Mouse (Mus musculus): ENCODE results near the gene 1110051M20Rik. TPM values are rescaled to one million over a fixed set of nuclear protein-coding genes. Genes with fewer than 3 reads are reported as not detected.

Gene 1110051M20Rik
- polyA plus RNA-seq, 1 experiment: 27.0 TPM

DNA sequence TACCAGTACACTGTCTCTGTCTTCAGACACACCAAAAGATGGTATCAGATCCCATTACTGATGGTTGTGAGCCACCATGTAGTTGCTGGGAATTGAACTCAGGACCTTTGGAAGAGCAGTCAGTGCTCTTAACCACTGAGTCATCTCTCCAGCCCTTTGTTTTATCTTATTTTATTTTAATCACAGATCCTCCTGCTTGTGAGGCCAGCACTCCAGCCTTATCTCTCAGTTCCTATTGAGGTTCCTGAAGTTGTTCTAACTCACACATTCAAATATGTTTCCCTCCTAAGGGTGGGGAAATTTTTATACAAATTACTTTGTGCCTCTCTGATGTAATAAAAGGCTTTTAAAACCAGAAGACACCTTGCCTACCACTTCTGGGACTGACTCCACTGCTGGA lies 137.9 kb downstream of the 1110051M20Rik start:
- peaks cover 5% of the 10 kb centered on the region; the same call in 1 of the 2 replicates for H3K4me1 ChIP-seq (ENCODE audit: control insufficient read depth, insufficient read depth, low read length)
- no peak overlapping the region for H3K4me3 ChIP-seq (replicated peaks; ENCODE audit: extremely low read depth, low read depth, low read length)
- DNase-seq: no peak
- TF ChIP-seq CTCF (IDR thresholded peaks at IDR 0.05; ENCODE audit: insufficient read depth, low read length): no peak
- TF ChIP-seq POLR2A (IDR thresholded peaks at IDR 0.05; ENCODE audit: borderline replicate concordance, extremely low read depth, low read depth, low read length): no peak

- TF ChIP-seq POLR2A (IDR thresholded peaks at IDR 0.05; ENCODE audit: borderline replicate concordance, extremely low read depth, low read depth, low read length) (no peak), CTCF (IDR thresholded peaks at IDR 0.05; ENCODE audit: insufficient read depth, low read length) (no peak)
- peaks cover 5% of the 10 kb centered on the region; the same call in 1 of the 2 replicates for H3K4me1 ChIP-seq (ENCODE audit: control insufficient read depth, insufficient read depth, low read length)
- H3K4me3 ChIP-seq (replicated peaks; ENCODE audit: extremely low read depth, low read depth, low read length): no peak overlapping the region
- DNase-seq: no peak
- WGBS: 94% methylated on average over 9 of the region's 9 CpGs
Observed at GRCm38 (mm10) chr2:91305926-91306325, 138.6 kb downstream of the 1110051M20Rik start.

DNA sequence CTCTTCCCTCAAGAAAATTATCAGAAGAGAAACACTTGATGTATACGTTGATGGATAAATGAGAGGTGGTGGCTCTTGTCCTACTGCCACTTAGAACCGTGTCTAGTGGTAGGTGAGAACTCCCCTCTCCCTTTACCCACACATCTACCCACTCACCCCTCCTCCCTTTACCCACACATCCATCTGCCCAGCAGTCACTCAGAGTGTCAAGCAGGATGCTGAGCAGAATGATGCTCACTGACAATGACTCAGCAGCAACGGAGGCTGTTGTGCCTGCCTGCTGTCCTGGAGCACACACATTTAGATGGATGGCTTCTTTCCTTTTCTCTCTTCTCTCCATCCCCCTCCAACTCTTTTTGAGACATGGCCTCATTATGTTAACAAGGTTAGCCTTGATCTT lies 141.7 kb downstream of the 1110051M20Rik start:
- no peak overlapping the region for H3K4me3 ChIP-seq (replicated peaks; ENCODE audit: extremely low read depth, low read depth, low read length)
- DNase-seq: no peak
- TF ChIP-seq POLR2A (IDR thresholded peaks at IDR 0.05; ENCODE audit: borderline replicate concordance, extremely low read depth, low read depth, low read length): no peak
- no peak for TF ChIP-seq CTCF (IDR thresholded peaks at IDR 0.05; ENCODE audit: insufficient read depth, low read length)
- 57% methylated on average over 3 of the region's 3 CpGs for WGBS
- no peaks in the 10 kb centered on the region for H3K4me1 ChIP-seq (ENCODE audit: control insufficient read depth, insufficient read depth, low read length)

DNA sequence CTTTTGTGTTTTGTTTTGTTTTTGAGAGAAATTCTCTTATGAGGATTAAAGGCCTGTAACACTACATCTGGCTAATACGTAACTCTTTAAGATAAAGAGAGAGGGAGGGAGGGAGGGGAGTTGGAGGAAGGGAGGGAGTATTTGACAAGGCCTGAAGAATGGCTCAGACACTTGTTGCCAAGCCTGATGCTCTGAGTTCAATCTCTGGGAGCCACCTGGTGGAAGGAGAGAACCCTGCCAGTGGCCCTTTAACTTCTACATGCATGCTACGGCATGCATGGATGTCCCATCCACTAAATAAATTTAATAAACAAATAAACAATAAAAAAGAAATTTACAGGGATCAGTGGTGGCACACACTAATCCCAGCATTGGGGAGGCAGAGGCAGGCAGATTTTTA lies 142.7 kb downstream of the 1110051M20Rik start:
- 83% methylated on average over 2 of the region's 2 CpGs for WGBS
- no peak overlapping the region for H3K4me3 ChIP-seq (replicated peaks; ENCODE audit: extremely low read depth, low read depth, low read length)
- TF ChIP-seq CTCF (IDR thresholded peaks at IDR 0.05; ENCODE audit: insufficient read depth, low read length) (0 out of 2 replicates have a peak, but pooled peaks have one; percentile 8), POLR2A (IDR thresholded peaks at IDR 0.05; ENCODE audit: borderline replicate concordance, extremely low read depth, low read depth, low read length) (no peak)
- DNase-seq: no peak
- H3K4me1 ChIP-seq (ENCODE audit: control insufficient read depth, insufficient read depth, low read length): no peaks in the 10 kb centered on the region

DNA sequence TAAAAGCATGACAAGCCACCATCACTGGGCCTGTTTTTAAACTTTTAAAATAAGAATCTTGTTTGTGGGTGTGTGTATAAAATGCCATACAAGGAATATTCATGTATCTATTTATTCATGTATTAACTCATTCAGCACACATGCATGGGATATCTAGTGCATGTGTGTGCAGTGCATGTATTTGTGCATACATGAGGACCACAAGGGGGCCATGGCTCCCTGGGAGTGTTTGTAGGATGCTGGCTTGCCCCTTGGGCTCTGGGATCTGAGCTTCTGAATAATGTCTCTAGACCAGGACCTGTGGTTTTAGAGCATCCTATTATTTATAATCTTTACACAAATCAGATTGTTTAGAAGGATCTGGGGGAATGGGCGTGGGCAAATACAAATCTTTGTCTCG lies 143.7 kb downstream of the 1110051M20Rik start:
- WGBS: 91% methylated on average over 2 of the region's 2 CpGs
- no peaks in the 10 kb centered on the region for H3K4me1 ChIP-seq (ENCODE audit: control insufficient read depth, insufficient read depth, low read length)
- no peak overlapping the region for H3K4me3 ChIP-seq (replicated peaks; ENCODE audit: extremely low read depth, low read depth, low read length)
- no peak for TF ChIP-seq POLR2A (IDR thresholded peaks at IDR 0.05; ENCODE audit: borderline replicate concordance, extremely low read depth, low read depth, low read length)
- TF ChIP-seq CTCF (IDR thresholded peaks at IDR 0.05; ENCODE audit: insufficient read depth, low read length): peak; percentile 38; the same call in 1 of the 2 replicates
- no peak for DNase-seq

DNA sequence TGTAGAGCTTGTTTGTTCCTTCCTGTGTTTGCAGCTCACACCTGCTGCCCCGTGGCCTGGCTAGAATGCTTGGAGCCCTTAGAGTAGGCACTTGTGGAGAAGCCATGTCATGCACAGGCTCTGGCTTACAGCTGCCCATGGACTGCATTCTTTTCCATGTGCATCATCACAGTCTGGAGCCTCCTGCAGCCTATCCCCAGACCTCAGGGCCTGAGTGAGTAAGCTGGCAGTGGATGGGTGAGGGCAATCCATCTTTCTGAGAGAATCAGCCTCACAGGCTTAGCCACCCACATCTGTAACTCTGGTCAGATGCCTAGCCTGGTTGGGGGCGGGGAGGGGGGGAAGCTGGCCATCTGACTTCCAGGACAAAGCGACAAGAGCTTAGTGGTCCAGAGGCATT lies 145.3 kb downstream of the 1110051M20Rik start:
- Histone ChIP-seq H3K4me3 (replicated peaks; ENCODE audit: extremely low read depth, low read depth, low read length) (no peak overlapping the region), H3K4me1 (ENCODE audit: control insufficient read depth, insufficient read depth, low read length) (no peaks in the 10 kb centered on the region)
- WGBS: 65% methylated on average over 3 of the region's 3 CpGs
- DNase-seq: no peak
- TF ChIP-seq POLR2A (IDR thresholded peaks at IDR 0.05; ENCODE audit: borderline replicate concordance, extremely low read depth, low read depth, low read length) (no peak), CTCF (IDR thresholded peaks at IDR 0.05; ENCODE audit: insufficient read depth, low read length) (no peak)

GRCm38 (mm10) chr2:91295895-91296294 lies 148.6 kb downstream of the 1110051M20Rik start:
- TF ChIP-seq CTCF (IDR thresholded peaks at IDR 0.05; ENCODE audit: insufficient read depth, low read length): no peak
- no peak for TF ChIP-seq POLR2A (IDR thresholded peaks at IDR 0.05; ENCODE audit: borderline replicate concordance, extremely low read depth, low read depth, low read length)
- WGBS: 92% methylated on average over 5 of the region's 5 CpGs
- Histone ChIP-seq H3K4me1 (ENCODE audit: control insufficient read depth, insufficient read depth, low read length) (0 out of 2 replicates have a peak, but pooled peaks cover 2% of the 10 kb centered on the region), H3K4me3 (replicated peaks; ENCODE audit: extremely low read depth, low read depth, low read length) (no peak overlapping the region)
- DNase-seq: no peak

DNA sequence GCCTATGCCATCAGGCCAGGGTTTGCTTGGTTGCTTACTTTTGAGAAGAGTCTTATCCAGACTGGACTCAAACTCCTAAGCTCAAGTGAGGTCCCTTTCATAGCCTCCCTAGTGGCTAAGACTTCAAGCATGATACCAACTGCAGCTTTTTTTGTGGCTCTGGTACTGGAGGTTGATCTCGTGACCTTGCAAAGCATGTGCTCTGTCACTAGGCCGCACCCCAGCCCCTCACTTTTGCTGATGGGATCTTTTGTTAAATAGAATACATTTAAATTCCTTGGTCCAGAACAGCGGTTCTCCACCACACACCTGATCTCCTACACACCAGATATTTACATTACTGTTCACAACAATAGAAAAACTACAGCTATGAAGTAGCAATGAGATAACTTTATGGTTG lies 150.3 kb downstream of the 1110051M20Rik start:
- TF ChIP-seq POLR2A (IDR thresholded peaks at IDR 0.05; ENCODE audit: borderline replicate concordance, extremely low read depth, low read depth, low read length): no peak
- no peak for TF ChIP-seq CTCF (IDR thresholded peaks at IDR 0.05; ENCODE audit: insufficient read depth, low read length)
- Histone ChIP-seq H3K4me3 (replicated peaks; ENCODE audit: extremely low read depth, low read depth, low read length) (no peak overlapping the region), H3K4me1 (ENCODE audit: control insufficient read depth, insufficient read depth, low read length) (0 out of 2 replicates have a peak, but pooled peaks cover 2% of the 10 kb centered on the region)
- WGBS: 88% methylated on average over 3 of the region's 3 CpGs
- no peak for DNase-seq

DNA sequence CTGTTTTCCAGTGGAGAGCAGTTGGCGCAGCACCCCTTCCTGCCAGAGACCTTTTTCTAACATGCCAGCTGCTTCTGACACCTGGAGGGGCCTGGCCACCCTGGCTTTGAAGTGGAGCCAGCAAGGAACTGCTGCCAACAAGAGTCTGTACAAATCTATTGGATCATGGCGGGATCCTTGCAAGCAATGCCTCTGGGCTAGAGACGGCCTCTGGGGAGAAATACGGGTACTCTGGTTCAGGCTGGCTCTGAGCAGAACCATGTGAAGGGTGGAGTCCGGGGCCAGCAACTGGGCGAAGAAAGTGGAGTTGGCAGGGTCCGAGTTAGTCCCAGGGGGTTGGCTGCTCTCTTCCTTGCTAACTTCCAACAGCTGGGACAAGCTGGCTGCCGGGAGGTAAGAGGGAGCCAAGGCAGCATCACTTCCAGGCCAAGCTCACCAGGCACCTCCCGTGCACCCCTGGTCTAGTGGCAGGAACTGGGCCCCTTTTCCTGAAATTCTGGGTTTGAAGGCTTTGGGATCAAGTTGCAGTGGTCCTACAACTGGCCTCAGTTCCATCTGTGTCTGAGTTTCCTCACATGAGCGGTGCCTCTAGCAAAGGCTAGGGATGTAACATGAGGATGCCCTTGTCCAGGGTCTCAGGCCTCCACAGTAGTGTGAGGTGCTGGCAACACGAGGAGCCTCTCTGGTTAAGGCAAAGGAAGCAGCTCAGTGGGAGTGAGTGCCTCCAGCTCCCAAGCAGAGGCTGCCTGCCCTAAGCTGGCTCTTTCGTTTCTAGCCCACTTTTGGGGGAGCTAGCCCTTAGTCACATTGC lies 153.1 kb downstream of the 1110051M20Rik start:
- Histone ChIP-seq H3K4me1 (ENCODE audit: control insufficient read depth, insufficient read depth, low read length) (0 out of 2 replicates have a peak, but pooled peaks cover 2% of the 10 kb centered on the region), H3K4me3 (replicated peaks; ENCODE audit: extremely low read depth, low read depth, low read length) (no peak overlapping the region)
- DNase-seq: no peak
- 61% methylated on average over 12 of the region's 12 CpGs for WGBS
- TF ChIP-seq CTCF (IDR thresholded peaks at IDR 0.05; ENCODE audit: insufficient read depth, low read length): no peak
- no peak for TF ChIP-seq POLR2A (IDR thresholded peaks at IDR 0.05; ENCODE audit: borderline replicate concordance, extremely low read depth, low read depth, low read length)

DNA sequence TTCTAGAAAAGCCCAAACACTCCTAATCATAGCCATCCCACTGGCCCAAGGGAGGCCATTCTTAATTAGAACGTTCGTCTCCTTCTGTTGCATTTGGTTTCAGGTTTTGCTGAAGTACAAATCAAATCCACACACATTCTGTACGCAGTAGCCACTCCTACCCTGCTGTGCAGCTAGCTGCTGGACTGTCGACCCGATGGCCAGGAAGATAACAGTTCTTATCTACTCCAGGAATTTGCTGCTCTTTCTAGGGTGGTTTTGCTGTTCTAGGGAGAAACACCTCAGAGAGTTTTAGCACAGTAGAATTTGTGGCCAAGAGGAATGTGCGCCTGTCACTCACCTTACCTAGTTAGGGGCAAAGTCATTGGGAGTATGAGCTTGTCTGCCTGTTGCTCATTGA lies 156.9 kb downstream of the 1110051M20Rik start:
- WGBS: 60% methylated on average over 6 of the region's 6 CpGs
- TF ChIP-seq POLR2A (IDR thresholded peaks at IDR 0.05; ENCODE audit: borderline replicate concordance, extremely low read depth, low read depth, low read length) (no peak), CTCF (IDR thresholded peaks at IDR 0.05; ENCODE audit: insufficient read depth, low read length) (no peak)
- Histone ChIP-seq H3K4me1 (ENCODE audit: control insufficient read depth, insufficient read depth, low read length) (0 out of 2 replicates have a peak, but pooled peaks cover 2% of the 10 kb centered on the region), H3K4me3 (replicated peaks; ENCODE audit: extremely low read depth, low read depth, low read length) (no peak overlapping the region)
- no peak for DNase-seq
